Mouse (Mus musculus) megakaryocyte-erythroid progenitor cell, adult 5 weeks (primary cell): ENCODE data around the gene Sun3. TPM values are rescaled to one million over a fixed set of nuclear protein-coding genes. Genes with fewer than 3 reads are reported as not detected.

Experiments used
- polyA plus RNA-seq: library from polyadenylated mRNA; stranded (reverse); fragments of >175 nt; gene quantifications from 2 replicates; pipeline ENCODE4 v1.2.3, GENCODE M21; 2012

Gene Sun3
- not detected in 2 replicates for polyA plus RNA-seq

GRCm38 (mm10) chr11:9048703-9049060 is at the start of gene Sun3:
Gene Sun3, minus strand, starts transcription at chr11:9048991.

GRCm38 (mm10) chr11:9048011-9048702 is 634 bp downstream of the Sun3 start, which contains the start of gene Gm11992:
Gene Gm11992, plus strand, starts transcription at chr11:9048594.

DNA sequence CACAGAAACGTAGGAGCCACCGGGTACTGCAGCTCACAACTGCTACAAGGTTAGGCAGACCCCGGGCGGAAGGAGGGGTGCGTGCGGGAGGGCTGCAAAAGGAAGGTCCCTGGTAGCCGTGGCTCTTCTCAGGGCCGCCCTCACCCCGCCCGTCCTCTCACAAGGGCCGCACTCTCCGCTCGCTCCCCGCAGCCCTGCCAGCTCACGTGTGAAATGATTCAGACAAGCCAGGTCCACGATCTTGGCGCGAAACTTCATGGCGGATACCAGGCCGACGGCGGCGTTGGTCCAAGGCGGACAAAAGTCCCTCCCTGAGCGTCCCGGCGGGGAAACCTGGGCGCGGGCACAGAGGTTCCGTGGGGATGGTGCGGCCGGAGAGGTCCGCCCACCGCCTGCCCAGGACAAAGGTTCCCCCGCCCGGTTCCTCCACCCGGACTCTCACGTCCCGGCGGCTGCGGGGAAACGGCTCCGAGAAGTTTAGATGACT is 37.9 kb downstream of the Sun3 start, which contains the start of gene Hus1:
Gene Hus1 (minus strand): TSS at position 339 of the 487 bp plus-strand sequence.

GRCm38 (mm10) chr11:8973166-8973565 is 75.6 kb downstream of the Sun3 start, which contains the start of gene Pkd1l1:
Gene Pkd1l1, minus strand, starts transcription at chr11:8973266.

Other genes starting within 250 kb of the Sun3 start
- not detected in 2 replicates for gene Pkd1l1, start 75.7 kb downstream of the Sun3 start, polyA plus RNA-seq
- gene Hus1, start 37.8 kb downstream of the Sun3 start, polyA plus RNA-seq = 5.4 and 5.9 TPM in 2 replicates
- gene Gm11992, start 397 bp downstream of the Sun3 start, polyA plus RNA-seq = 0.13 and 0.34 TPM in 2 replicates
- 0.31 and 0.39 TPM in 2 replicates for gene Upp1, start 69.1 kb upstream of the Sun3 start, polyA plus RNA-seq
- 0.26 and 0.48 TPM in 2 replicates for gene Abca13, start 143.0 kb upstream of the Sun3 start, polyA plus RNA-seq